Comparison of ENCODE assay signal across 18 mouse cellular contexts in genomic region chr1:126603771-126604515, GRCm38 (mm10).
DNase-seq lines count a peak whose midpoint lies in the region; ATAC-seq and TF ChIP-seq lines count a peak whose summit lies in the region.
"Had no signal": no experiment of that assay in that cellular context is flagged by ENCODE, and none has a peak within 500 bp of the region (broad histone marks: within the 10 kb centered on the region; RNA-seq: fewer than 3 reads in every experiment).

No protein-coding gene starts in this region.

- peak overlapping the region; percentile 47 for H3K4me2 ChIP-seq in lung, postnatal 0 days (replicated peaks; ENCODE audit: low read depth, low read length)
- peak overlapping the region; percentile 33 for H3K4me2 ChIP-seq in kidney, postnatal 0 days (ENCODE audit: low read length)
- H3K4me2 ChIP-seq: embryonic facial prominence, embryonic 15.5 days; forebrain, embryonic 13.5 days; hindbrain, embryonic 14.5 days; neural tube, embryonic 13.5 days had no signal

- WGBS in kidney, adult 2 months = 49% methylated on average over 7 of the region's 7 CpGs
- WGBS in lung, postnatal 0 days = 59% methylated on average over 7 of the region's 7 CpGs
- 61% methylated on average over 7 of the region's 7 CpGs for WGBS in kidney, postnatal 0 days

- no peak for TF ChIP-seq POLR2A in kidney, adult 2 months (IDR thresholded peaks at IDR 0.05; ENCODE audit: low read depth, low read length)

- H3K27me3 ChIP-seq in kidney, adult 2 months (replicated peaks; ENCODE audit: control insufficient read depth, insufficient read depth, low read length) = no peaks in the 10 kb centered on the region
- no peaks in the 10 kb centered on the region for H3K27me3 ChIP-seq in lung, postnatal 0 days (replicated peaks; ENCODE audit: insufficient read depth, low read length)
- no peaks in the 10 kb centered on the region for H3K27me3 ChIP-seq in kidney, postnatal 0 days (ENCODE audit: insufficient read depth, low read length)
- H3K27me3 ChIP-seq: embryonic facial prominence, embryonic 15.5 days; forebrain, embryonic 13.5 days; neural tube, embryonic 13.5 days had no signal

- peak overlapping the region; percentile 91 for H3K27ac ChIP-seq in kidney, adult 2 months (ENCODE audit: insufficient read depth, low read depth, low read length)
- H3K27ac ChIP-seq in lung, postnatal 0 days (ENCODE audit: low read length) = peak overlapping the region; percentile 73
- peak overlapping the region; percentile 37 for H3K27ac ChIP-seq in kidney, postnatal 0 days
- H3K27ac ChIP-seq: embryonic facial prominence, embryonic 15.5 days; forebrain, embryonic 13.5 days; heart, embryonic 10.5 days; hindbrain, embryonic 14.5 days; midbrain, embryonic 10.5 days; neural tube, embryonic 13.5 days had no signal

- no peaks in the 10 kb centered on the region for H3K36me3 ChIP-seq in kidney, adult 2 months (ENCODE audit: control insufficient read depth, insufficient read depth, low read length)
- H3K36me3 ChIP-seq in lung, postnatal 0 days (ENCODE audit: insufficient read depth, low read length) = no peaks in the 10 kb centered on the region
- no peaks in the 10 kb centered on the region for H3K36me3 ChIP-seq in kidney, postnatal 0 days (ENCODE audit: insufficient read depth, low read length)
- H3K36me3 ChIP-seq: embryonic facial prominence, embryonic 15.5 days; heart, embryonic 10.5 days; midbrain, embryonic 10.5 days; neural tube, embryonic 13.5 days had no signal

- peak overlapping the region; percentile 42 for H3K4me3 ChIP-seq in kidney, adult 2 months (ENCODE audit: insufficient read depth, low read depth, low read length)
- H3K4me3 ChIP-seq in lung, postnatal 0 days (ENCODE audit: low read depth, low read length) = peak overlapping the region; percentile 27
- no peak overlapping the region for H3K4me3 ChIP-seq in kidney, postnatal 0 days (replicated peaks; ENCODE audit: low read depth, low read length)
- H3K4me3 ChIP-seq: embryonic facial prominence, embryonic 15.5 days; forebrain, embryonic 13.5 days; heart, embryonic 10.5 days; midbrain, embryonic 10.5 days; neural tube, embryonic 13.5 days had no signal

- no peak for TF ChIP-seq CTCF in kidney, adult 2 months (conservative IDR thresholded peaks at IDR 0.05; ENCODE audit: insufficient read depth, insufficient read length, low read depth, low read length)
- TF ChIP-seq CTCF in lung, postnatal 0 days (IDR thresholded peaks at IDR 0.05) = no peak
- TF ChIP-seq CTCF in kidney, postnatal 0 days (IDR thresholded peaks at IDR 0.05; ENCODE audit: low read depth) = no peak

- no peaks in the 10 kb centered on the region for H3K9me3 ChIP-seq in lung, postnatal 0 days (ENCODE audit: low read length)
- no peaks in the 10 kb centered on the region for H3K9me3 ChIP-seq in kidney, postnatal 0 days (replicated peaks; ENCODE audit: low read length)
- H3K9me3 ChIP-seq: embryonic facial prominence, embryonic 15.5 days; forebrain, embryonic 13.5 days; heart, embryonic 10.5 days; midbrain, embryonic 10.5 days; neural tube, embryonic 13.5 days had no signal

- no peak overlapping the region for H3K9ac ChIP-seq in lung, postnatal 0 days (replicated peaks; ENCODE audit: low read depth)
- no peak overlapping the region for H3K9ac ChIP-seq in kidney, postnatal 0 days (ENCODE audit: low read depth, low read length)
- H3K9ac ChIP-seq: embryonic facial prominence, embryonic 15.5 days; forebrain, embryonic 13.5 days; hindbrain, embryonic 14.5 days; neural tube, embryonic 13.5 days had no signal

- DNase-seq in kidney, adult 2 months = peak; percentile 59
- DNase-seq in kidney, postnatal 4 days = no peak
- no peak for DNase-seq in lung, postnatal 0 days (ENCODE audit: low spot score)
- no peak for DNase-seq in lung, adult 18-20 months
- DNase-seq in kidney, postnatal 0 days (ENCODE audit: low spot score) = peak; percentile 35
- DNase-seq in layer of hippocampus, postnatal 36 days = no peak
- DNase-seq in left cerebral cortex, postnatal 25 days (ENCODE audit: low spot score in 2 of 2) = no peak
- DNase-seq: adrenal gland, adult 8-10 months; cerebellum, postnatal 14 days; embryo, embryonic 11 days; heart, postnatal 10 days; thymus, postnatal 36 days had no signal

- no peaks in the 10 kb centered on the region; the same call in 1 of the 2 replicates for H3K4me1 ChIP-seq in kidney, adult 2 months (ENCODE audit: control insufficient read depth, insufficient read depth, low read length)
- H3K4me1 ChIP-seq in lung, postnatal 0 days (ENCODE audit: insufficient read depth, low read depth, low read length) = no peaks in the 10 kb centered on the region; the same call in 1 of the 2 replicates
- H3K4me1 ChIP-seq in kidney, postnatal 0 days (replicated peaks; ENCODE audit: insufficient read depth, low read length) = 0 out of 2 replicates have a peak, but pooled peaks cover 2% of the 10 kb centered on the region
- H3K4me1 ChIP-seq: embryonic facial prominence, embryonic 15.5 days had no signal

- intact Hi-C loops in left cerebral cortex, postnatal 25 days (cut with DNase I) = no loop called here

- TF ChIP-seq EP300 in lung, postnatal 0 days (IDR thresholded peaks at IDR 0.05) = no peak

- peak; percentile 13; the same call in 1 of the 2 replicates for ATAC-seq in lung, postnatal 0 days
- peak; percentile 65; the same call in 1 of the 2 replicates for ATAC-seq in kidney, postnatal 0 days (replicated peaks; ENCODE audit: low FRiP score, low read depth)
- ATAC-seq: forebrain, embryonic 13.5 days had no signal

Comparison
In these comparisons a context has a peak if more than half of its experiments do, and no peak if none do; other contexts are left out.
1. DNase-seq: peak in kidney, adult 2 months (single experiment) and kidney, postnatal 0 days (single experiment); none in kidney, postnatal 4 days (0 of 2), lung, postnatal 0 days (single experiment), lung, adult 18-20 months (0 of 2), layer of hippocampus, postnatal 36 days (0 of 2) and left cerebral cortex, postnatal 25 days (0 of 2).
2. H3K27ac ChIP-seq: peak in every context shown above with its lines; median percentile 91 in kidney, adult 2 months; 73 in lung, postnatal 0 days; 37 in kidney, postnatal 0 days.